Mouse (Mus musculus): ENCODE results near the gene Art5.

Gene Art5

DNA sequence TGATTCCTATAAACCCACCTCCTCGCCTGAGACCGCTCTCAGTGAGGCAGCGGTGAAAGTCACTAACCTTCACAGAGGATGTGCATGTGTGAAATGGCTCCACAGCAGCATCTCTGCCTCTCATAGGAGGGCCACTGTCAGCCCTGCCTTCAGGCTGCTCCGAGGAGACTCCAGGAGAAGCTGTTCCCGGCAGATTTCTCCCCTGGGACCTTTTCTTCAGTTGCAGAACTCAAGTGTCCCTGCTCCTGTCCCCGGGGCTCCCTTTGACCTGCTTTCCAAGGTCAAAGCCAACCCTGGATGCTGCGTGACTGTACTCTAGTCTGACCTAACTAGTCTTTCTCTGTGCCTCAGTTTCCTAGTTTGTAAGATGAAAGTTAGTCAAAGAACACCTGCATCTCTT, at the start of gene Art5:
Gene Art5 (minus strand): TSS at position 319 of the 400 bp plus-strand sequence.
- no peak for DNase-seq

GRCm38 (mm10) chr7:102153691-102154090, 44.4 kb upstream of the Art5 start:
- no peak for DNase-seq

- no peak for DNase-seq
Observed at GRCm38 (mm10) chr7:102137898-102138297, 28.6 kb upstream of the Art5 start.

- DNase-seq: peak; percentile 46
Observed at GRCm38 (mm10) chr7:102137464-102137863, 28.2 kb upstream of the Art5 start.

GRCm38 (mm10) chr7:102132395-102132794, 23.1 kb upstream of the Art5 start:
- peak; percentile 52 for DNase-seq

DNA sequence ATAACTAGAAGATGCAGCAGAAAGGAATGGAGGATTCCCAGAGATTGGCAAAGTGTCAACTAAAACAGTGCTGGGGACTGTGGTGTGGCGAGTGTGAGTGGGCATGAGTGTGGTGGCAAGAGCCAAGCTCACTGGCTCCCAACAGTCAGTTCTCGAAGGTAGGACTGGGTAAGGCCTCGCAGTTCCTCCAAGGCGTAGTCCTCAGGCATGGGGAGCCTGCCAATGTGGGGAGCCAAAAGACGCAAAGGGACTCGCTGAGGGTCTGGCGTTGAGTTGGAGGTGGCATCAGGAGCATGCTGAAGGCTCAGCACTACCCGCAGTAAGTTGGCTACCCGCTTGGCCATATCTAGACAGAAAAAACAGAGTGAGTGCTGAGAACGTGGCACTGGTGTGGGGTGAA, 11.0 kb upstream of the Art5 start:
- no peak for DNase-seq

GRCm38 (mm10) chr7:102117382-102117781, 8.1 kb upstream of the Art5 start:
- DNase-seq: no peak

DNA sequence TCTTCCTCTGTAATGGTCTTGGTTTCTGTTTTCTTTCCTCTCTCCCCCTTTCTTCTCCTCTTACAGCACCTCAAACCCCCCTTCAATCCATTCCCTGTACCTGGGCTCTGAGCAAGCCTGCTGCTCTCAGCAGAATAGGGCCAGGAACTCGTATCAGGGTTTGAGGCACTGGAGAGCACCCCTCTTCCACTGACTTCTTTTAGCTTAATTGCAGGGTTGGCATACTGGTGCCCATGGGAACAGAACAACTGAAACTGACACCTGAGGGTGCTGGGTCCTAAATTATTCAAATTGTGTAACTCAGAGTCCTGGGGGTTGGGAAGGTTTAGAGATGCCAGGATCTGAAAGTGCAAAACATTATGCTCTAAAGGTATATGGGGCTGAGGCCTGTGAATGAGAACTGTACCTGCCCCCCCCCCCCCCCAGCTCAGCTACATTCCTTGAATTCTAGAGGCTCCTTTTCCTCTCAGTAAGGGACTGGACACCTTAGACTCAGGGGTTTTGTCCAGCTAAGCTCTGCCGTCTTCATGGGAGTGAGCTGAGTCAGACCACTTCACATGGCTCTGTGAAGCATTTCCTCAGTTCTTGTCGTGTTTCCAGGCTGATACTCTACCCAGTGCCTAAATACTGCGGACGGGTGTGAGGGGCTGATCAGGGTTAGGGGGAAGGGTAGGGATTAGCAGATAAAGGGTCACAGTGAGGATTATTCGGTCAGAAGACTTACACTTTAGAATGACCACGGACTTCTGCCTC, 7.5 kb upstream of the Art5 start, which contains the start of gene Chrna10:
Gene Chrna10 (minus strand): TSS at position 250 of the 753 bp plus-strand sequence.
- peak; percentile 18 for DNase-seq

GRCm38 (mm10) chr7:102113151-102113729, 4.0 kb upstream of the Art5 start:
- no peak for DNase-seq

GRCm38 (mm10) chr7:102109746-102110145, 457 bp upstream of the Art5 start:
- no peak for DNase-seq

GRCm38 (mm10) chr7:102108206-102108605, 1.1 kb downstream of the Art5 start:
- no peak for DNase-seq

DNA sequence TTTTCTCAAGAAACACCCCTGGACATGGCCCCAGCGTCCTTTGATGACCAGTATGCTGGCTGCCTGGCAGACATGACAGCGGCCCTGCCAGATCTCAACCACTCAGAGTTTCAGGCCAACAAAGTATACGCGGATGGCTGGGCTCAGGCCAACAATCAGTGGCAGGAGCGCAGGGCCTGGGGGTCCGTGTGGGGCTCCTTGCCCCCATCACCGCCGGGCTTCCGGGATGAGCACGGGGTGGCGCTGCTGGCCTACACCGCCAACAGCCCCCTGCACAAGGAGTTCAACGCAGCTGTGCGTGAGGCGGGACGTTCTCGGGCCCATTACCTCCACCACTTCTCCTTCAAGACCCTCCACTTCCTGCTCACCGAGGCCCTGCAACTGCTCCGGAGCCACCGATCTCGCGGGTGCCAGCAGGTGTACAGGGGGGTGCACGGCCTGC, 2.6 kb downstream of the Art5 start:
- DNase-seq: no peak

- DNase-seq: peak; percentile 57
Observed at GRCm38 (mm10) chr7:102104126-102104525, 5.2 kb downstream of the Art5 start.

DNA sequence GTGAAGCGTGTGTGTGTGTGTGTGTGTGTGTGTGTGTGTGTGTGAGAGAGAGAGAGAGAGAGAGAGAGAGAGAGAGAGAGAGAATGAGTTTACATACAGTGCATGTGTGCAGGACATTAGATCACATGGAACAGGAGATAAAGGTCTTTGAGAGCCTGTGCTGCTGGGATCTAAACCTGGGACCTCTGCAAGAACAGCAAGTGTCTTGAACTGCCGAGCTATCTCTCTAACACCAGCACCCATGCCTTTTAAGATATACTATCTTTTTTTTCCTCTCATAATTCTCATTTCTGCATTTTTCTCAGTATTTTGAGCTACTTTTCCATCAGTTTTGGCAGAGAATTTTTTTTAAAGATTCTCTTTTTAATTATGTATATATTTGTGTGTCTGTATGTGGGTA, 5.7 kb downstream of the Art5 start:
- DNase-seq: no peak

DNA sequence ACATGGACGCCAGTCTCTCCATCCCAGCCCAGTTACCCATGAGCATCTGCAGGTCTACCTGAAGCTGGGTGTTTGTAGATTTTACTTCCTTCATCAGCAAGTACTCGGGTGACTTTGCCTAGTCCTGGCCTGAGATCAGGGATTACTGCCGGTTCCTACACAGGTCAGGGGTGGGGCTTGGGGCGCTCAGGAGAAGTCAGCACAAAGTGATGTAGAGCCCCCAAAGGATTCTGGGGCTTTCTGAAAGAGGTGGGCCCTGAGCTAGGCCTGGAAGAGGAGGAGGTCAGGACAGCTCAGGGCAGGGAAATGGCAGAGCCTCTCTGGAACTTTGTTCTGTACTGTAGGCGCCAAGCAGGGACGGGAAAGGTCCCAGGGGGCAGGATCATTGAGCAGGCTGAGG, 6.6 kb downstream of the Art5 start:
- no peak for DNase-seq

DNA sequence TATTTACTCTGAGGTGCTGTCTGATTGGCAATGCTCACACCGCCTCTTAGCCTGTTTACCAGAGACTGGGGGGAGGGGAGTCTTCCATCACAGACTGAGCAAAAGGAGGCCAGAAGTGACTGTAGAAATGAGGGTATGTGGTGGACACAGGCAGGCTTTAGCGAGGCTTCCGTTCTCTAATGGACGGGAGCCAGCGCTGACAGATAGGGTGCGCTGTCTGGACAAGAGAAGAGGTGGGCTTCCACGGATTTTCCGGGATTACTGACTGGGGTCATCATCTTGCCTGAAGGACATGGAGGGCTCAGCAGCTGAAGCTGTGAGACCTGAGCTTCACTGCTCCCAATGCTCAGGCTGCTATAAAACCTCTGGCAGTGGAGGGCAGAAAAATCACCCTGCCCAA, 7.0 kb downstream of the Art5 start:
- no peak for DNase-seq

DNA sequence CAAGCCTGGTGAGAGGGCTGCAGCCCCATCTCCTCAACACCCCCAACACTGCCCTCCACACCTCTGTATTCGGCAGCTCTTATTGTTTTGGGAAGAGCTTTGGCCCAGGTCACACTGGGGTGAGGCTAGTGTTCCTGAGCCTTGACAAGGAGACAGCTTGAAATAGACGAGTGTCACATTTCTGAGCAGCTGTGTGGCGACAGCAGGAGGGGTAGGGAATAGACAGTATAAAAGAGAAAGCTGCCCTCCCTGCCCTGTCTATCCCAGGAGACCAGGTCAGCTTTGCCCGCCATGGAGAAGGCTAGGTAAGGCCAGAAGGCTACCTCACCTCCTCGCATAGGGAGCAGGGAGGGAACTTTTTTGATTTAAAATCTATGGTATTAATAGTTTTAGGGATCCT, 7.8 kb downstream of the Art5 start, which contains the start of gene Art1:
Gene Art1 (plus strand): TSS at position 257 of the 400 bp plus-strand sequence.
- no peak for DNase-seq

DNA sequence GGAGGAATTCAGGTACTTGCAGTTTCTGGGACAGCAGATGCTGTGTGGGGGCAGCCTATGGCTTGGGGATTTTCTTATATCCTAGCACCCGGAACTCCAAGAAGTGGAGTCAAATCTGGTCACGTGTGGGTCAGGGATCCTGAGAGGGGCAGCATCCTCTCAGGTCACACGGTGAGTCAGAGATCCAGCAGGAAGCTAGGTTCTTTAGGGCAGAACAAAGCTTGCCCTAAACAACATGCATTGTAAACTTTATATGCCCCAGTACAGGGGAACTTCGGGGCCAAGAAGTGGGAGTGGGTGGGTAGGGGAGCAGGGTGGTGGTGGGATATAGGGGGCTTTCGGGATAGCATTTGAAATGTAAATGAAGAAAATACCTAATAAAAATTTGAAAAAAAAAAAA, 8.4 kb downstream of the Art5 start:
- no peak for DNase-seq

DNA sequence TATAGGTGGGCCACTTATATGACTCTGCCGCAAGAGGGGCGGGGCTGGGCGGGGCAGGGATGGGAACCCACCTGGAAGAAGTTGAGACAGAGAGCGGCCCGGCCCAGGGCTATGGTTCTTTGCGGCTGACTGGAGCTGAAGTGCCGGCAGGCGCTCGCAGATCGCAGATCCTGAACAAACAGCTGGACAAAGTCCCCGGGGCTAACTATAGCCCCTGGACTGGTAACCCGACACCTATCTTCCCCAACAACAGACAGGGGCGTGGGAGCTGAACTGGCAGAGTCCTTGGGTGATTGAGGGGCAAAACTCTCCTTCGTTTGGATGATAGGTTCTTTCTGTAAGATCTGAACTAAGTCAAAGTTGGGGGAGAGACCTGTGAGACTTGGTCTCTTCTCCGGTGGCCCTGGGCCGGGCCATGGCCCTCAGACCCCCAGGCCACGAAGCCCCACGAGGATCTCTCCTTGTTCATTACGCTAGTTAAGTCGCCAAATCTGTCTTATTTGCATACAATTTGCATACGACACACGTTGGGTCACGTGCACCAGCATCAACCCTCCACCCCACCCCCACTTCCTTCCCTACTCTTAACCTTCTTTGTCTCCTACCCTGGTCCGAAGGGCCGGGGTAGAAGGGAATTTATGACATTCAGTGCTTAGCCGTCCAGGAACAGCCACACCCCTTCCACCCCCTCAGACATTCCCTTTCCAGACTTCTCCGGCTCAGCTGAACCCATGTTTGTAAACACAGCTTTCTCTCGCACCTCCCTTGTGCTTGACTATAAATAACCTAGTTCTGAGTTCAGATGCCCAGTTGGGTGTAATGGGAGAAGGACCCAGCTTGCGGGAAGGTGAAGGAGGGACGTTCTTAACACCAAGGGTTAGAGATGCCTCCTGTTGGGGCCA, 9.3 kb downstream of the Art5 start:
- DNase-seq: peak; percentile 70

- no peak for DNase-seq
Observed at GRCm38 (mm10) chr7:102087336-102087735, 22.0 kb downstream of the Art5 start.

DNA sequence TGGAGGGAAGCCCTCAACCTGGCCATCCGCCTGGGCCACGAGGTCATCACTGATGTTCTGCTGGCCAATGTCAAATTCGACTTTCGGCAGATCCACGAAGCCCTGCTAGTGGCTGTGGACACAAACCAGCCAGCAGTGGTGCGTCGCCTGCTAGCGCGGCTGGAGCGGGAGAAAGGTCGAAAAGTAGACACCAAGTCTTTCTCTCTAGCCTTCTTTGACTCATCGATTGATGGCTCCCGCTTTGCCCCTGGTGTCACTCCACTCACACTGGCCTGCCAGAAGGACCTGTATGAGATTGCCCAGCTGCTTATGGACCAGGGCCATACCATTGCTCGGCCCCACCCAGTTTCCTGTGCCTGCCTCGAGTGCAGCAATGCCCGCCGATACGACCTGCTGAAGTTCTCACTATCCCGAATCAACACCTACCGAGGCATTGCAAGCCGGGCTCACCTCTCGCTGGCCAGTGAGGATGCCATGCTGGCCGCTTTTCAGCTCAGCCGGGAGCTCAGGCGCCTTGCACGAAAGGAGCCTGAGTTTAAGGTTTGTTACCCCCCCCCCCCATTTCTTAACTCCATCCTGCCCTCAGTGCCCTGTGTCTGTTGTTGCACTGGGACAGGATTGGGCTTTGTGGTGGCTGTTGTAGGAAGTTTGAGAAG, 25.1 kb downstream of the Art5 start:
- no peak for DNase-seq

DNA sequence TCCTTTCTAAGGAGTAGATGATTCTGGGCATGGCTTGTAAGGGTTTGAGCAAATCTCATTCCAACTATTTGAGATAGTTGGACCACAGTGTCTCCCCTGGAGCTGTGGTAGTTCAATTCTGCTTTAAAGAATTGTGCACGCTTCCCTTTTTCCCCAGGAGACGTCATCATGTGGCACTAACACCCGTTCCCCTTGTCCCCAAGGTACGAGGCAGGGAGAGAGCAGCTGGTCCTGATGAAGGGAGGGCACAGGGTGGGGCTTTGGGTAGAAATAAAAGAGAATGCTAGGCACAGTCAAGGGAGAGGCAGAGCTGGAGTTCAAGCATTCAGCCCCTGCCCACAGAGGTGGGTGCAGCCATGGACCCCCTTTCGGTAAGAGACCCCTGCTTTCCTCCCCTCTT, 26.5 kb downstream of the Art5 start, which contains the start of gene Trpc2:
Gene Trpc2 (plus strand): TSS at position 301 of the 400 bp plus-strand sequence.
- DNase-seq: no peak

GRCm38 (mm10) chr7:102081784-102082183, 27.5 kb downstream of the Art5 start:
- DNase-seq: no peak

All from lung, postnatal 36 days (tissue).